Mouse (Mus musculus): ENCODE results near the gene Zdhhc4. TPM values are rescaled to one million over a fixed set of nuclear protein-coding genes. Genes with fewer than 3 reads are reported as not detected.

Gene Zdhhc4
- polyA plus RNA-seq, 2 experiments, result 16.4 to 25.9 TPM

GRCm38 (mm10) chr5:143361428-143361827 is 32.4 kb upstream of the Zdhhc4 start:
- 54% methylated on average over 7 of the region's 7 CpGs for WGBS (ENCODE audit: insufficient replicate concordance)

GRCm38 (mm10) chr5:143360000-143360399 is 30.9 kb upstream of the Zdhhc4 start:
- DNase-seq (ENCODE audit: low read depth in 3 of 3, low spot score in 3 of 3) (peak in 1 of 3 experiments; percentile 13), ATAC-seq (ENCODE audit: insufficient read depth) (no peak)
- Histone ChIP-seq H3K4me2 (ENCODE audit: low read depth) (no peak overlapping the region), H3K36me3 (replicated peaks; ENCODE audit: control insufficient read depth, insufficient read depth, low read depth) (no peaks in the 10 kb centered on the region), H3K9me3 (ENCODE audit: control insufficient read depth, low read length) (no peaks in the 10 kb centered on the region), H3K4me1 (replicated peaks; ENCODE audit: control insufficient read depth in 2 of 2, insufficient read depth in 2 of 2, low read length in 1 of 2) (no peaks in the 10 kb centered on the region), H3K9ac (replicated peaks) (no peak overlapping the region), H3K27ac (no peak overlapping the region), H3K4me3 (ENCODE audit: insufficient read depth in 1 of 2, low read depth in 2 of 2, low read length in 2 of 2) (no peak overlapping the region), H3K27me3 (ENCODE audit: control insufficient read depth, insufficient read depth, low read length) (peaks cover 35% of the 10 kb centered on the region)
- WGBS (ENCODE audit: insufficient replicate concordance), result 35% methylated on average over 5 of the region's 5 CpGs
- peak; percentile 81 for TF ChIP-seq CTCF (IDR thresholded peaks at IDR 0.05; ENCODE audit: low read depth)
- no peak for TF ChIP-seq EP300 (IDR thresholded peaks at IDR 0.05; ENCODE audit: low read depth)

More at GRCm38 (mm10) chr5:143361428-143361827, 32.4 kb upstream of the Zdhhc4 start:
- DNase-seq (ENCODE audit: low read depth in 3 of 3, low spot score in 3 of 3) (no peak), ATAC-seq (ENCODE audit: insufficient read depth) (no peak)
- Histone ChIP-seq H3K9ac (replicated peaks) (no peak overlapping the region), H3K4me1 (replicated peaks; ENCODE audit: control insufficient read depth in 2 of 2, insufficient read depth in 2 of 2, low read length in 1 of 2) (no peaks in the 10 kb centered on the region), H3K4me3 (ENCODE audit: insufficient read depth in 1 of 2, low read depth in 2 of 2, low read length in 2 of 2) (no peak overlapping the region), H3K9me3 (ENCODE audit: control insufficient read depth, low read length) (no peaks in the 10 kb centered on the region), H3K27me3 (ENCODE audit: control insufficient read depth, insufficient read depth, low read length) (peaks cover 37% of the 10 kb centered on the region), H3K4me2 (ENCODE audit: low read depth) (no peak overlapping the region), H3K36me3 (replicated peaks; ENCODE audit: control insufficient read depth, insufficient read depth, low read depth) (no peaks in the 10 kb centered on the region), H3K27ac (no peak overlapping the region)
- TF ChIP-seq EP300 (IDR thresholded peaks at IDR 0.05; ENCODE audit: low read depth), result no peak
- TF ChIP-seq CTCF (IDR thresholded peaks at IDR 0.05; ENCODE audit: low read depth), result no peak

GRCm38 (mm10) chr5:143359263-143359662 is 30.2 kb upstream of the Zdhhc4 start:
- TF ChIP-seq CTCF (IDR thresholded peaks at IDR 0.05; ENCODE audit: low read depth) (no peak), EP300 (IDR thresholded peaks at IDR 0.05; ENCODE audit: low read depth) (no peak)
- 26% methylated on average over 7 of the region's 7 CpGs for WGBS (ENCODE audit: insufficient replicate concordance)
- Histone ChIP-seq H3K36me3 (replicated peaks; ENCODE audit: control insufficient read depth, insufficient read depth, low read depth) (no peaks in the 10 kb centered on the region), H3K9me3 (ENCODE audit: control insufficient read depth, low read length) (no peaks in the 10 kb centered on the region), H3K27me3 (ENCODE audit: control insufficient read depth, insufficient read depth, low read length) (peaks cover 29% of the 10 kb centered on the region), H3K4me1 (replicated peaks; ENCODE audit: control insufficient read depth in 2 of 2, insufficient read depth in 2 of 2, low read length in 1 of 2) (no peaks in the 10 kb centered on the region), H3K4me2 (ENCODE audit: low read depth) (no peak overlapping the region), H3K4me3 (ENCODE audit: insufficient read depth in 1 of 2, low read depth in 2 of 2, low read length in 2 of 2) (no peak overlapping the region), H3K9ac (replicated peaks) (no peak overlapping the region), H3K27ac (no peak overlapping the region)
- ATAC-seq (ENCODE audit: insufficient read depth) (no peak), DNase-seq (ENCODE audit: low read depth in 3 of 3, low spot score in 3 of 3) (no peak)

GRCm38 (mm10) chr5:143357564-143357963 is 28.5 kb upstream of the Zdhhc4 start:
- no peak overlapping the region for H3K4me3 ChIP-seq (ENCODE audit: insufficient read depth in 1 of 2, low read depth in 2 of 2, low read length in 2 of 2)
- peaks cover 18% of the 10 kb centered on the region for H3K27me3 ChIP-seq (ENCODE audit: control insufficient read depth, insufficient read depth, low read length)
- H3K4me2 ChIP-seq (ENCODE audit: low read depth), result no peak overlapping the region
- no peaks in the 10 kb centered on the region for H3K36me3 ChIP-seq (replicated peaks; ENCODE audit: control insufficient read depth, insufficient read depth, low read depth)
- WGBS (ENCODE audit: insufficient replicate concordance), result 6% methylated on average over 28 of the region's 28 CpGs
- no peaks in the 10 kb centered on the region for H3K4me1 ChIP-seq (replicated peaks; ENCODE audit: control insufficient read depth in 2 of 2, insufficient read depth in 2 of 2, low read length in 1 of 2)
- DNase-seq (ENCODE audit: low read depth in 3 of 3, low spot score in 3 of 3) (no peak), ATAC-seq (ENCODE audit: insufficient read depth) (no peak)
- TF ChIP-seq CTCF (IDR thresholded peaks at IDR 0.05; ENCODE audit: low read depth), result no peak
- no peak for TF ChIP-seq EP300 (IDR thresholded peaks at IDR 0.05; ENCODE audit: low read depth)
- no peaks in the 10 kb centered on the region for H3K9me3 ChIP-seq (ENCODE audit: control insufficient read depth, low read length)
- H3K27ac ChIP-seq, result no peak overlapping the region
- no peak overlapping the region for H3K9ac ChIP-seq (replicated peaks)

GRCm38 (mm10) chr5:143356686-143357388 is 27.8 kb upstream of the Zdhhc4 start, which contains the start of gene Grid2ip:
Grid2ip (plus strand) TSS chr5:143357338.
- H3K36me3 ChIP-seq (replicated peaks; ENCODE audit: control insufficient read depth, insufficient read depth, low read depth), result no peaks in the 10 kb centered on the region
- H3K4me1 ChIP-seq (replicated peaks; ENCODE audit: control insufficient read depth in 2 of 2, insufficient read depth in 2 of 2, low read length in 1 of 2), result no peaks in the 10 kb centered on the region
- DNase-seq (ENCODE audit: low read depth in 3 of 3, low spot score in 3 of 3) (no peak), ATAC-seq (ENCODE audit: insufficient read depth) (no peak)
- no peaks in the 10 kb centered on the region for H3K9me3 ChIP-seq (ENCODE audit: control insufficient read depth, low read length)
- H3K27ac ChIP-seq, result no peak within 1 kb of the TSS
- no peak within 1 kb of the TSS for H3K9ac ChIP-seq (replicated peaks)
- no peak for TF ChIP-seq EP300 (IDR thresholded peaks at IDR 0.05; ENCODE audit: low read depth)
- no peak for TF ChIP-seq CTCF (IDR thresholded peaks at IDR 0.05; ENCODE audit: low read depth)
- no peak within 1 kb of the TSS for H3K4me2 ChIP-seq (ENCODE audit: low read depth)
- no peak within 1 kb of the TSS for H3K4me3 ChIP-seq (ENCODE audit: insufficient read depth in 1 of 2, low read depth in 2 of 2, low read length in 2 of 2)
- 16% methylated on average over 17 of the region's 17 CpGs for WGBS (ENCODE audit: insufficient replicate concordance)
- peaks cover 18% of the 10 kb centered on the region for H3K27me3 ChIP-seq (ENCODE audit: control insufficient read depth, insufficient read depth, low read length)

Data from liver, embryonic 14.5 days (tissue).